Mouse (Mus musculus): ENCODE measurements at regions not wholly inside any gene's neighbourhood (a gene's known extent, or its start where the extent isn't known, plus 50 kb on each side); places are given as distances from the start of the nearest gene placed in this dataset.

DNA sequence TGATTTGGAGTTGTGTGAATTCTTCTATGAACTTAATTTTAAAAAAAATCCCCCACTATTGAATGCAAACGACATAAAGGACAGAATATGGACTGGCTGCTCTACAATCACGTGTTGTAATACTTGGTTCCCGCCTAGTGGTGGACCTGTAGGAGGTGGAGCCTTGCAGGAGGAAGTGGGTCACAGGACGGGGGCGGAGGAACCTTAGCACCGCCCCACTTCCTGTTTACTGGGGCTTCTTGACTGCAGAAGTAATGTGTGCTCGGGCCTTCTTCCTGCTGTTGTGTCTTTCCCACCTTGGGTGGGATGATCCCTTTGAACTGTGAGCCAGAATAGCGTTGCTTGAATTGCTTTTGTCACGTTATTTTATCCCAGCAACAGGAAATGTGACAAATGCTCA, 52.2 kb upstream of the Tmem108 start:
- no peak for DNase-seq (ENCODE audit: low spot score in 2 of 2)

DNA sequence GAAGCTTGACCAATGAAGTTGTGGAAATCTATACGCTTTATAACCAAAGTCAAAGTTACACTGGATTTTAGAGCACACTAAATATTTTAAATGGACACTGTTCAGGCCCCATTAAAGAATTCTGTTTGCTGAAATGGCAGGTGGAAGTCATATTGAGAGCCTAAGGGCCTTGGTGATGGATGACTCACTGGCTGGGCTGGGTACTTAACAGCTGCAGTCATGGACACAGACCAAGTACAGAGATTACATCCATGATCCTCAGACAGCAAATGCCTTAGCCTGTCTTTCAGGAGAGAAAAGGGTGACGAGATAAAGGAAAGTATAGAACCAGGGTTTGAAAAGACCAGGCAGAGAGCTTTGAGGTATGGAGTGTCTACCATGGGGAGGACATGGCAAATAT, 57.4 kb upstream of the Tmem108 start:
- DNase-seq (ENCODE audit: low spot score in 2 of 2), result no peak

DNA sequence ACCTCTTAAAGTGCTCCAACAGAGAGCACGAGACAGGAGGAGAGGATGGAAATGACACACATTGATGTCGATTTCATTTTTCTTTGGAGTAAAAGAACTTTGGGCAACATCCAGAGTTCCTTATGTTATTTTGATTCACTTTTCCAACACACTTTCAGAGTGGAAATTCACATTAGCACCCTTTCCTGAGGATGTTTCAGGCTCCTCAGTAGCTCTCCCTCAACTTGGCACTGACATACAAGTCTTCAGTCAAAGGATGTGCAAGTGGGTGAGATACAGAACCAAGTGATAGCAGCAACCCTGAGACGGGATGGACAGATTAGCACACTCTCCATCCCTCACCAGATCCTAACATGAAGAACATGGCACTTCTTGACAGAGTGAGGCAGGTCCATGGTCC, 60.0 kb upstream of the Tmem108 start:
- no peak for DNase-seq (ENCODE audit: low spot score in 2 of 2)

DNA sequence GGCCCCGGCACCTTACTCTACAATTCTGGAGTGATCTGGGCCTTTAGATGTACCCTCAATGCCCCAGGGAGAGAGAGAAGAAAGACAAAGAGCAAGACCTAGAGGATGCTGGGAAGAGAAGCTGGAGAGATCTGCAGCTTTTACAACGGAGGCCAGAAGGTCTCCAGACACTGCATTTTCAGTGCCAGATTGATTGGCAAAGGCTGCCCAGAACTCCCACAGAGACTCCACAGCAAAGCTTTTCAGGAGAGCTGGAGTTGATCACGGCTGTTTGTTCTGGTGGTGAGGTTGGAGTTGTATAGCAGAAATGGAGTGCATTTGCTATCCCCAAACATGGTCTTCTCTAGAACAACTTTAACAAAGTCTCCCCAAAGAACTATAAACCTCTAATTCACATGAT, 61.9 kb upstream of the Tmem108 start:
- DNase-seq (ENCODE audit: low spot score in 2 of 2), result no peak

DNA sequence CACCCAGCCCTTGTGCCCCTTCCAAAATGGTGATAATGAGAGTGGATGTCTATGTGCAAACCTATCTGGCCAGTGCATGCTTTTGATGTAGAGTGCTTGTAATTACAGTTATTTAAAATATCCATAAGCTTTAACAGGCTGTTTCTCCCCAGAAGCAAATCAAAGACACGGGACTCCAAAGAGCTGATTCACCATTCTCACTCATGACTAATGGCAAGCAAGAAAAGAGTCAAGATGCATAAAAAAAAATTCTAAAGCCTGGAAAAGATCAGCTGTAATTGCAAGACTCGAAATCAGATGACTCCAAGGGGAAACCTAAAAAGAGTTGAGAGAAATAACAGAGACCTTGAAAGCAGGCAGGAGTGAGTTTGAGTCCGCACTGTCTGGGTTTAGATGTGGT, 79.6 kb upstream of the Tmem108 start:
- no peak for DNase-seq (ENCODE audit: low spot score in 2 of 2)

DNA sequence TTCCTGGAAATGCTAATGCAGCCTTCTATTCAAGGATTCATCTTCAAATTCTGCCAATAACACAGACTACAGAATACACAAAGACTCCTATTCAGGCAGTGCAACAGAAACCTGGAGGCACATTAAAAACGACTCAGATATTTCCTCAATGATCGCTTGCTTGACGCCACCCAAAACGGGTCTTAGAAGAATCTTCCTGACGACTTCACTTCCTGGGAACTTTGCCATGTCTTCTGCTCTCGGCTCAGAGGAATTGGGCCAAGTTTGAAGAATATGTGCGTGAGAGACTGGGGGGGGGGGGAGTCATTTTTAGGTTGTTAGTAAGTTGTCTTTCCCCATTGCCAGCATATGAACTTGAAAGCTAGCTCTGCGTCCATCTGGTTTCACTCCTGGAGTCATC, 82.2 kb upstream of the Tmem108 start:
- DNase-seq (ENCODE audit: low spot score in 2 of 2), result no peak

DNA sequence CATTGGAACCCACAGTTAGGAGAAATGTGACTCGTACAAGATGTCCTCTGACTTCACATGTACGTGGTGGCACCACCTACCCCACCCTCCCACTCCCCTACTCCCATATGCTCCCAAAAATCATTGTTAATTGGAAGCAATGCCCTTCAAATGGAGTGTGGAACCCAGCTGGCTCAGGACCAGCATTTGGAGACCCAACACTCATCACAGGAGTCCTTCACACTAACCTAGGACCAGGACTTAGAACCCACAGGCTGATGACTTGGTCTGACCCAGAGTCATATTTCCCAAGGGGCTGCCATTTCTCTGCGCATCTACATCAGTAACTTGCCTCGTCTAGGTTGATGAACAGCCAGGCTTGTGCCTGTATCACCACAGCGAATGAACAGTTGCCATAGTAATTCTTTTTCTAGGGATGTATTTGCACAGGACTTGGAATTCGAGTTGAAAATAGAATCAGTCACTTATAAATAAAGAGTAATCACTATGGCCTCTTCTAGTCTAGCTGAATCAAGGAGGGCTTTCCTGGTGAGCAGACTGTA, 84.3 kb upstream of the Tmem108 start:
- peak; percentile 27 to 37 for DNase-seq (ENCODE audit: low spot score in 2 of 2)

DNA sequence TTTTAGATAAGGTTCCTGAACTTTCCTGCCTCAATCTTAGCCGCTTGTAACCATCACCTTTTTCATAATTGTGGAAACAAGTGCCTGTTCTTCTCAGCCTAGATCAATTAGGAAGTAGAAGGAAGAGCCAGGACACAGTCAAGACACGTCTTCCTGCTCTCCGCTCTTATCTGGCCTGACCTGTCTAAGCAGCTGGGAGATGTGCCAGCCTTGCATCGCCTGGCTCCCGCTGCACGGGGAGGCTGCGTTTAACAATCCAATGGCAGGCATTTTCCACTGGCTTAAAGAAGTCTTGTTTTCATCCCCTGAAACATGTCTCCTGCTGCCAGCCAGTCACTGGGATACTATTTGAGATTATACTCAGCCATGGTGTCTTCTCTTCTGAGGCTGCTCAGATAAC, 86.3 kb upstream of the Tmem108 start:
- DNase-seq (ENCODE audit: low spot score in 2 of 2), result no peak

DNA sequence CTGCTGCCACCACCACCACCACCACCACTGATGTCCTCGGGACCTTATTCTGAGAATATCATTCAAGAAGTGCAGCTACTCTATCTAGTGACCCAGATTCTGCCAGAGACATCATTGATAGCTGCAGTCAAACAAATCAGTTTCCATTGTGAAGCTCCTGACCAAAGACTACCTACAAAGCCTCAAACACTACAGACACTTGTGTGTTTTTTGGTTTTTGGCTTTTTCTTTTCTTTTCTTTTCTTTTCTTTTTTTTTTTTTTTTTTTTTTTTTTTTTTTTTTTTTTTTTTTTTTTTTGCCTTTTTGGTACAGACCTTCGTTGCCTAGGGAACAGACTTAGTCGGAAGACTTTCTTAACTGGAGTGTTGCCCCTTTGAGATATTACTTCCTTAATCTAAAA, 87.4 kb upstream of the Tmem108 start:
- DNase-seq (ENCODE audit: low spot score in 2 of 2), result no peak

DNA sequence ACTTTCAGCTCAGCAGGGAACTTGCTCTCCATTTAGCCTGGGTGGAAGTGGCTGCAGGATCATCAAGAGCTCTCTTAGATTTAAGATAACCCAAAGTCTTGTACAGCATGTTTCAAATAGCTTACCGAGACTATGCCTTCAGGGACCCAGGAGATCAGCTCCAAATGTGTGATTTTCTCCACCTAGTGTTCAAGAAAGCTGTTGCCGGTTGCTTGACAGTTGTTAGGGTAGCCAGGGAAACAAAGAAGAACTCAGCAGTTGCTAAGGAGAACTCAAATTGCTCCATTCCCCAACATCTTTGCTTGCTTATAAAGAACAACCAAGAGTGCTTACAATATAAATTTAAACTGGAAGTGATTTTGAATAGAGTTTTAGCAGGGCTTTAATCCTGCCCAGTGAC, 91.1 kb upstream of the Tmem108 start:
- DNase-seq (ENCODE audit: low spot score in 2 of 2), result no peak

DNA sequence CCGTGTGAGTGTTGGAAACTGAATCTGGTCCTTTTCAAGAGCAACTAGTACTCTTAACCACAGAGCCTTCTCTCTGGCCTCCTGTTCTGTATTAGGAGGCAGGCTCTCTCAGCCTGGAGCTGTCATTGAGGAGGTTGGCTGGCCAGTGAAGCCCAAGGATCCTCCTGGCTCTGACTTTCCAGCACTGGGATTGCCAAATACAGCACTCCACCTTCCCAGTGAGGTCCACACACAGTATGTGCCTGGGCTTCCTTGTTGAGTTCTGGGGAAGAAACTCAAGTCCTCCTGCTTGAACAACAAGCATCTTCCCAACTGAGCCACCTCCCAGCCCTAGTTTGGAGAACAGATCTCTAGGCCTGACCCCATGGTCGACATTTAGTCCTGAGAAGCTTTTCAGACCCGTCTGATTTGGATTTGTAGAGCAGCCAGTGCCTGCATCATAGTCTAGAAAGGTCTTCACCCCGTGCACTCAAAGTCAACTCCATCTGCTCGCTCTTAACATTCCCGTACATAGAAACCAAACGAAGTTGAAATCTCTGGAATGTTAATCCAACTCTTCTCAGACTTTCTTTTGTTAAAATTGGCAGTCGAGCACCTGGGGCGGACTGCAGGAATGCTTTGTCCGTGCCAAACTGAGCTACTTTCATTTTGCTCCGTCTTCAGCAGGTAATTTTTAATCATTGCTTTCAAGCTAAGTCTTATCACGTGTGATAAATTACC, 99.2 kb upstream of the Tmem108 start:
- DNase-seq (ENCODE audit: low spot score in 2 of 2), result no peak

DNA sequence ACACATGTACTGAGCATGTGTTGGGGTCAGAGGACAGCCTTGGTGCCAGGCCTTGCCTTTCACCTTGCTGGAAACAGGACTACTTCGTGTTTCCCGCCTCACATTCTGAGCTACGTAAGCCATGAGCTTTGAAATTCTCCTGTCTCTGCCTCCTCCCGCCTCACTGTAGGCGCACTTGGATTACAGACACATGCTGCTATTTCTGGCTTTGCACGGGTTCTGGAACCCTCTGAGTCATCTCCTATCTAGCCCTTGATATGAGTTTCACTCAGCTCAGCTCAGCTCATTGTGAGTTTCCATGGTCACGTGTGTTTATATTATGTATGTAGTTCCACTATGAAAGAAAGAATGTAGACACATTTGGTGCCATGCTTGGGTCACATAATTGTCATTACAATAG, 100.9 kb upstream of the Tmem108 start:
- DNase-seq (ENCODE audit: low spot score in 2 of 2), result peak in 1 of 2 experiments; percentile 7

DNA sequence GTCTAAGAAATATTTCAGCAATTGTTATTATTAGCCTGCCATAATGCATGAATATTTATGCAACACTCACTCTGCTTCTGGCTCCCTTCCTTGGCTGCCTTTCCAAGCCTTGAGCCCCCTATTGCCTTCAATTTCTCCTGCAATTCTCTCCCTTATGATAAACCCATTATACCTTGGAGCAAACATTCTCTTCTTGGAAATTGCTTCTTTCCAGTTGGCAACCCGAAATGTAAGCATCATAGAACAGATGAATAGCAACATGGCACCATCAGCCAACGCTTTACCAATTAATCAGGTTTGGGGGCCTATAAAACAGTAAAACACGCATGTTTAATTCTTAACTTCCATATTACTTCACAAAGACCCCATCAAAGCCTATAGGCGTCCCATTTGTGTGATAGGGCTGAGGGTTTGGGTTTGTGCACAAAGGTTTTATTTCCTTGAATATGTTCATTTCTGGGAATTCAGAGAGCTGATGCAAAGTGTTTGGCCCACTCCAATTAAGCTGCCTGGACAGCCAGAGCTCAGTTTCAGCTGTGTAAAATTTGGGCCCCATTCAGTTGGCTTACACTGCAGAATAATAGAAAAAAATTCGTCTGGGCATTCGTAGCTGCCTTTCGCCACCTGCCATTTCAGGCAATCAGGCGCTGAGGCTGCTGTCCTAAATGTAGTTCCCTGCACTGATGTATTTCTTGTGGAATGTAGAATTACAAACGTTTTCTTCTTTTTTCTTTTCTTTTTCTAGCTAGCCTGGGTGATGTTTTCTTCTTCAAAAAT, 106.0 kb upstream of the Tmem108 start:
- DNase-seq (ENCODE audit: low spot score in 2 of 2), result peak in 1 of 2 experiments; percentile 19

DNA sequence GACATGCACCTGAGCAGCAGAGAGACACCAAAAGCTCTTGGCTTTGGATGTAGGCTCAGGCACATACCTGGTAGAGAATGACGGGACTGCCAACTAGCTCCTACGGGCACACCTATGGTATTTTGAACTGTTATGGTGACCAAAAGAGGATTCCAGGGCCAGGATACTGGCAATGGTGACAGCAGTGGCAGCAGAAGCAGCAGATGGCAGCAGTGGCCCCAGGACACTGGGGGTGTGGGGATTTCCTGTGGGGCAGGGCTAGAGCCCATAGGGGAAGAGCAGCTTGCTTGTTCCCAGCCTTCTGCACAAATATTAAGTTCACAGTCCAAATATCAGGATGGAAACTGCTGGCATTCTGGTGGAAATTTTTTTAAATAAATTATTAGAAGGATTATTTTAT, 107.6 kb upstream of the Tmem108 start:
- DNase-seq (ENCODE audit: low spot score in 2 of 2), result no peak

DNA sequence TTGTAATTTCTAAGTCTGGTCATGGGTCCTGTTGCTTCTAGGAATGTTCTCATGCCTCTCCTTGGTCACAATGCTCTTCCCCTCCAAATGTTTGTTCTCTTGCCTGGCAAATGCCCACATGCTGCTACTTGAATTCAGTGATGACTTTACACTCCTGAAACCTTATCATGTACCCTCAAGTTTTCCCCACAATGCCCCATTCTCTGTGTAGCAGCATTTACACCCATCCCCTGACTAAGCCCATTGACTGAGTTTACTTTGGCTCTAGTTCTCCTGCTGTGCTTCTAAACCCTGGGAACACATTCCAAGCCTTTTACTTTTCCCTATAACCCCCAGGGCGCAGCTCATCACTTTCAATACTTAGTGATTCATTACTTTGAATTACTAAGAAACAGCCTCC, 110.5 kb upstream of the Tmem108 start:
- DNase-seq (ENCODE audit: low spot score in 2 of 2), result no peak

DNA sequence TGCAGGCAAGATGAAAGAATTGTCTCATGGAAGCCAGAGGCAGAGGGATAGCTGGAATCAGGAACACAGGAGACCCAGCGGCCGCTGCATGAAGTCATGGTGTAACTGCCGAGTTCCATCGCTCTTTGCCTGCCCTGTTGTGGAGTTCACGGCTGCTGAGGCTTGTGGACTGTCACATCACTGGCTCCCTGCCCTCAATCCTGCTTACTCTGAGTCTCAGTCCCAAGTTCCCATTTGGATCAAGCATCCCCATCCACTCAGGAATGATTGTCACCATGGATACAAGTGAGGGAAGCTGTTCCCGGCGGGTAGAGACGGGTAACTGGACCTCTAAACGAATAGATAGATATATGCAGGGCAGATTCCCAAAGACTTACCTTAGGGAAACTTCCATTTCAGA, 112.2 kb upstream of the Tmem108 start:
- no peak for DNase-seq (ENCODE audit: low spot score in 2 of 2)

DNA sequence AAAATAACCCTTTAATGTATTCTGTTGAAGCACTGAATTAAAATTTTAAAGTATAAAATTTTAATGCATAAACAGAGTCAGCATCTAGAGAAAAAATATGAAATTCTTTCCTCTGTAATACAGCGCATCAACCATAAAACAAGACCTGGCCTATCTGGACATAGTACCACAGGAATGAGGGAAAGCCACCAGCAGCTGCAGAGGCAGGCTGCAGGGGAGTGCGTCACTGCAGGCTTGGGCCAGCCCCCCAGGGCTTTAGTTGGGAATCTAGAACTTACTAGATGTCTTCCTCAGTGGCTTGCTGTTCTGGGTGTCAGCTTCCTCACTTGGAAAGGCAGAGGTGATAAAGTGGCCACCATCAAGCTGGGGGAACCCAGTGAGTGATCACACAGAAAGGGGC, 116.2 kb upstream of the Tmem108 start:
- DNase-seq (ENCODE audit: low spot score in 2 of 2), result no peak

DNA sequence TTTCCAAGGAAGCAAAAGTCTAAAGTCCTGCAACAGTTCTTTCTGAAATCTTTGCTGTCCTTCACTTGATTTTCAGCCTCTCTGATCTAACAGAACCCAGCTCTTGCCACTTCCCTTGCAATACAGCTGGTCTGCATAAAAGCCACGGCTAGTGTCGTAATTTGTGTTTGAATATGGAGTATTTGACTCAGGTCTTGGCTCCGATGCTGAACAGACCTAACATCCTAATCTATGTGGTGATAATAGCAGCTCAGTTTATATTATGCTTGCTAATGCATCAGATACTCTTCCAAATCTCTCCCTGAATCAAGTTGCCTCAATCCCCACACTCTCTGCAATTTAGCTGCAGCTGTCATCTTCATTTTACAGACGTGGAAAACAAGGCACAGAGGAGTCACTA, 109.5 kb upstream of the Nphp3 start:
- DNase-seq (ENCODE audit: low spot score in 2 of 2), result no peak

DNA sequence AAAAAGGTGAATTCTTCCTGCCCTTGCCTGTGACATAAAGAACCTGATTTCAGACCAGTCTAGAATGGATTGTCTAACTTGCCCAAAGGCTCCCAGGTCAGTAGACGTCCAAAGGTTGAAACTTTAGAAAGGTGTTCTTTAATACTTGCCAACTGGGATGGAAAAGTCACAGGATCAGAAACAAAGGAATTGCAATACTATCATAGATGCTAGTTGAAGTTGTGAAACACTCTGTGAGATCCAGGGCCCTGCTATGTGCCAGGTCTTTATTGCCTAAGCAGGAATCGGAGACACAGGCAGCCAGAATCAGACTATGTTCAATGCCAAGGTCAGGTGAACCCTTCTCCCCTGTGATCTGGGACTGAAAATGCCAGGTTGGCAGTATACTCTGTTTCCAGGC, 108.0 kb upstream of the Nphp3 start:
- DNase-seq (ENCODE audit: low spot score in 2 of 2), result no peak

DNA sequence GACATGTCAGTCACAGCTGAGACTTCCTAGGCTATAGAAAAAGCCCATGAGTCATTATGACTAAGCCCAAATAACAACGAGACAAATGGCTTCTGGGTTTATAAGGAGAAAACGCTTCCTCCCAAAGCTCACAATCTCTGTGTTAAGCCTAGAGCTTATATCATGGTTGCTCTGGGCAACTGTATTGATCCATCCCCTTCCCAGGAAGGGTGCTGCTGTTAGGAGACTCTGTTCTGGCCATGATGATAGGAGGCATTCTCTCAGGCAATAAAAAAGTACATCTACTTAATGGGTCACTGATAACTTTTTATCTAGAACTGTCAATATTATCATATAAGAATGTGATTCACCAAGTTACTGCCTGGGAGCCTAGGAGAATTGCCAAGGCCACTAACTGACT, 103.0 kb upstream of the Nphp3 start:
- DNase-seq (ENCODE audit: low spot score in 2 of 2), result no peak

DNA sequence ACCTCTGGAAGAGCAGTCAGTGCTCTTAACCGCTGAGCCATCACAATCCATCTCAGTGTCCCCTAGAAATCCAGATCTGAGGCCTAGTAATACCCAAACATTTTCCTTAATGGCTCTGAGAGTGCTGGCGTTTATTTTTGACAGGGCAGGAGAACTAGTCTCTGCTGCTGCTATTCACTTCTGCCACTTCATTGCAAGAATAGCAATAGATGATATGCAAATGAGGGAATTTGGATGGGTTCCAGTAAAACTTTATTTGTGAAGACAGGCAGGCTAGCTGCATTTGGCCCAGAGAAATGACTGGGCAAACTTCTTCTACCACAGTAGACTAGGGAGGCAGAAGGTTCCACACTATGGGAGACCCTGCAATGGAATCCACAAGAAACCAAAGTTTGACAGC, 91.0 kb upstream of the Nphp3 start:
- no peak for DNase-seq (ENCODE audit: low spot score in 2 of 2)

DNA sequence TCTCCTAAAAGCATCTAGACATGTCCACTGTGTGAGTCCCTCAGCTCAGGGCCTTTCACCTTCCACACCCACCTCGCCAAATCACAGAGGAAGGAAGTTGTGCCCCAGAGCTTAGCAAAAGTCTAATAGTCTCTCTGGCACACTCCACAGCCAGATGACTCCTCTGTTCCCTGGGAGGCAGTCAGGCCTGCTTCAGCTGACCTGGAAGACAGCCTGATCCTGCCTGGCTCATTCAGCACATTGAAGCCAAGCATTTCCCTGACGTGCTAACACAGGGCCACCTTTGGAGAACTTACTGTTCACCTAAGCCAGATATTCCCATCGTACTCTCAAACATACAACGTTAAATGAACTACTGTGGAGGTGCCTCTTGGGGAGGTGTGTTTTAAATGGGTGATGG, 87.2 kb upstream of the Nphp3 start:
- no peak for DNase-seq (ENCODE audit: low spot score in 2 of 2)

DNA sequence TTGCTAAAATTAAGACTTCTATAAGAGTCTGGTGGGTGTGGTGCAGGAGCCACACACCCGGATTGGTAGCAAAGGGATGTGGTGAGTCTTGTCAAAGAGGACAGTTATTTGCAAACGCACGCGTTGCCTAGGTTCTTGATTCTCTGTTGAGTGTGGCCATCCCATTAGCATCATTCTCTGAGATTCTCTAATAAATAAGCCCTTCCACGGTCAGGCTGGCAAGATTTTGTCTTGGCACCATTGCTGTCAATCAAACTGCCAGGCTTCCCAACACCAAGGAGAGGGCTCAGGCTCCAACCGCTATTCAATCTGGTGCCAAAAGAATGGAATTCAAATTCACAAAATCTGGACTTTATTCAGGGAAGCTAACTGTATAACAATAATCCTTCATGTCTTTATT, 84.6 kb upstream of the Nphp3 start:
- no peak for DNase-seq (ENCODE audit: low spot score in 2 of 2)
